Comparison of ENCODE assay signal across 19 mouse cellular contexts in the genomic region with DNA sequence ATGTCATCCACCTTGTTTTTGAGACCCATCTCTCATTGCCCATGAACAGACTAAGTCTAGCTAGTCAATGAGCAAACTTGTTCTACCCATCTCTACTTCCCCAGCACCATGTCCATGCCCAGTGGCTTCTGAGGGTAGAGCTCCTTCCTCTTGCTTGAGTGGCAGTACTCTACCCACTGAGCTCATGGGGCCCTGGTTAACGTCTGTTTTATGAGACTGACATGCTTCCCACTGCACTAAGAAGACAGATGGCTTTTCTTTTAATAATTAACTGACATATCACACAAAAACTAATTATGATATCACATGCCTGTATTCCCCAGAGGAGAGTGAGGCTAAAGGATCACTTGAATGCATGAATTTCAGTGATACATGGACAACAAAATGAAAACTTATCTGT.
"Had no signal": no experiment of that assay in that cellular context is flagged by ENCODE, and none has a peak within 500 bp of the region (broad histone marks: within the 10 kb centered on the region; RNA-seq: fewer than 3 reads in every experiment).

No protein-coding gene starts in this region.

- DNase-seq: lung, adult 18-20 months; lung, postnatal 10 days; lung, postnatal 4 days; midbrain, embryonic 14.5 days; retina, postnatal 1 day; right cerebral cortex, adult 18-20 months; right cerebral cortex, postnatal 25 days; right cerebral cortex, postnatal 4 days; spleen, adult 18-20 months; thymus, adult 18-20 months; thymus, postnatal 25 days; thymus, postnatal 4 days had no signal

- H3K4me2 ChIP-seq: lung, embryonic 14.5 days; midbrain, embryonic 12.5 days; neural tube, embryonic 13.5 days; neural tube, embryonic 15.5 days had no signal

- H3K9me3 ChIP-seq: midbrain, embryonic 10.5 days; midbrain, embryonic 12.5 days; neural tube, embryonic 13.5 days; neural tube, embryonic 15.5 days had no signal

- H3K36me3 ChIP-seq: midbrain, embryonic 10.5 days; midbrain, embryonic 12.5 days; neural tube, embryonic 13.5 days; neural tube, embryonic 15.5 days had no signal

- H3K4me3 ChIP-seq: midbrain, embryonic 10.5 days; midbrain, embryonic 12.5 days; myocyte; neural tube, embryonic 13.5 days; neural tube, embryonic 15.5 days had no signal

- H3K4me1 ChIP-seq: midbrain, embryonic 10.5 days; midbrain, embryonic 12.5 days; neural tube, embryonic 13.5 days; neural tube, embryonic 15.5 days had no signal

- H3K27me3 ChIP-seq: midbrain, embryonic 12.5 days; neural tube, embryonic 13.5 days; neural tube, embryonic 15.5 days had no signal

- H3K27ac ChIP-seq: midbrain, embryonic 10.5 days; midbrain, embryonic 12.5 days; neural tube, embryonic 13.5 days; neural tube, embryonic 15.5 days had no signal

- ATAC-seq: midbrain, embryonic 16.5 days had no signal

- H3K9ac ChIP-seq: lung, embryonic 14.5 days; midbrain, embryonic 12.5 days; neural tube, embryonic 13.5 days; neural tube, embryonic 15.5 days had no signal
